Mouse (Mus musculus): ENCODE results near the gene Opcml. TPM values are rescaled to one million over a fixed set of nuclear protein-coding genes. Genes with fewer than 3 reads are reported as not detected.

Gene Opcml
- total and polyA plus RNA-seq, 3 experiments: 0.82 TPM; not detected in 2

DNA sequence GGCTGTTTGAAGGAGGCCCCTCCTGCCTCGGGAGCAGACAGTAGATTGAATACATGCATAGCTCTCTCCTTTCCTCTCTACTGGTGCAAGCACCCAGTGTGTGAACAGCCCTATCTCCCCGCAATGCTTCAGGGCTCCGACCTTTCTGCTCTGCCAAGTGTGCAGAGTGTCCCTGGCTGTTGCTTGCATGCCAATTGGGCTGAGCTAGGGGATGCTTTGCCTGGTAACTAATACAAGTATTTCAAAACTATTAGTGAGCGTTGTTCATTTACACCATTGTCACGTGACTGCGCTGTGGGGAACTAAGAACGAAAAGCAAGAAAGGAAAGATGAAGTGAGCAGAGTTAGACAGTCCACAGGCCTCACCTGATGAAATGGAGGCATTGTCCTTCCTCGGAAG, 1101.0 kb downstream of the Opcml start:
- no peaks in the 10 kb centered on the region for H3K4me1 ChIP-seq (ENCODE audit: insufficient read depth, low read depth, low read length)
- ATAC-seq (ENCODE audit: extremely low read depth, insufficient number of reproducible peaks, low FRiP score, poor library complexity, severe bottlenecking) (no peak), DNase-seq (ENCODE audit: low spot score) (no peak)
- no peaks in the 10 kb centered on the region for H3K36me3 ChIP-seq (replicated peaks)
- peaks cover 4% of the 10 kb centered on the region; the same call in 1 of the 2 replicates for H3K9me3 ChIP-seq (replicated peaks)
- no peak for TF ChIP-seq TAL1 (conservative IDR thresholded peaks at IDR 0.05; ENCODE audit: low read depth, low read length)
- TF ChIP-seq GATA2 (IDR thresholded peaks at IDR 0.05; ENCODE audit: borderline replicate concordance, low read depth, low read length): no peak
- TF ChIP-seq GATA1 (IDR thresholded peaks at IDR 0.05; ENCODE audit: borderline replicate concordance, low read length): no peak
- no peak for TF ChIP-seq POLR2AphosphoS5 (IDR thresholded peaks at IDR 0.05; ENCODE audit: insufficient replicate concordance, low read depth, low read length)
- TF ChIP-seq CTCF (IDR thresholded peaks at IDR 0.05; ENCODE audit: low read depth, low read length): no peak
- H3K27me3 ChIP-seq (ENCODE audit: insufficient read depth, low read length): no peaks in the 10 kb centered on the region
- H3K4me3 ChIP-seq (ENCODE audit: low read depth, low read length): no peak overlapping the region

DNA sequence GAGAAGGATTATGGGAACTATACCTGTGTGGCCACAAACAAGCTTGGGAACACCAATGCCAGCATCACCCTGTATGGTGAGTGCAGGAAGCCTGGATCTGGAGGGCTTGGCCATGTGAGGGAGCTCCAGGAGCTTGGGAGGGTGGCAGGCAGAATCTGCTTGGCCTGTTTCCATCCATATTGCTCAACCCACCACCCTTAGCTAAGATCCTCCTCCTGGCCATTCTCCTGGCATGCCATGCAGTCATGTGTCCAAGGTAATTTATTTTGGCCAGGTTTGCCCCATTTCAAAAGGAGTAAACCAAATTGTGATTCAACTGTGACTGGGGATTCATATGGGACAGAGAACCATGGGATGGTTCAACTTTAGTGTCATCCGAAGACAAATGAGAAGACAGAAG, 1112.7 kb downstream of the Opcml start:
- Histone ChIP-seq H3K9me3 (replicated peaks) (peaks cover 3% of the 10 kb centered on the region), H3K27me3 (ENCODE audit: insufficient read depth, low read length) (no peaks in the 10 kb centered on the region), H3K4me3 (ENCODE audit: low read depth, low read length) (no peak overlapping the region), H3K4me1 (ENCODE audit: insufficient read depth, low read depth, low read length) (no peaks in the 10 kb centered on the region), H3K36me3 (replicated peaks) (no peaks in the 10 kb centered on the region)
- DNase-seq (ENCODE audit: low spot score) (no peak), ATAC-seq (ENCODE audit: extremely low read depth, insufficient number of reproducible peaks, low FRiP score, poor library complexity, severe bottlenecking) (no peak)
- no peak for TF ChIP-seq TAL1 (conservative IDR thresholded peaks at IDR 0.05; ENCODE audit: low read depth, low read length)
- TF ChIP-seq CTCF (IDR thresholded peaks at IDR 0.05; ENCODE audit: low read depth, low read length): no peak
- no peak for TF ChIP-seq POLR2AphosphoS5 (IDR thresholded peaks at IDR 0.05; ENCODE audit: insufficient replicate concordance, low read depth, low read length)
- TF ChIP-seq GATA1 (IDR thresholded peaks at IDR 0.05; ENCODE audit: borderline replicate concordance, low read length): no peak
- no peak for TF ChIP-seq GATA2 (IDR thresholded peaks at IDR 0.05; ENCODE audit: borderline replicate concordance, low read depth, low read length)

- Histone ChIP-seq H3K27me3 (ENCODE audit: insufficient read depth, low read length) (no peaks in the 10 kb centered on the region), H3K9me3 (replicated peaks) (peaks cover 3% of the 10 kb centered on the region; the same call in 1 of the 2 replicates), H3K4me1 (ENCODE audit: insufficient read depth, low read depth, low read length) (no peaks in the 10 kb centered on the region), H3K36me3 (replicated peaks) (no peaks in the 10 kb centered on the region), H3K4me3 (ENCODE audit: low read depth, low read length) (no peak overlapping the region)
- TF ChIP-seq GATA1 (IDR thresholded peaks at IDR 0.05; ENCODE audit: borderline replicate concordance, low read length): no peak
- no peak for TF ChIP-seq CTCF (IDR thresholded peaks at IDR 0.05; ENCODE audit: low read depth, low read length)
- TF ChIP-seq TAL1 (conservative IDR thresholded peaks at IDR 0.05; ENCODE audit: low read depth, low read length): no peak
- no peak for TF ChIP-seq GATA2 (IDR thresholded peaks at IDR 0.05; ENCODE audit: borderline replicate concordance, low read depth, low read length)
- ATAC-seq (ENCODE audit: extremely low read depth, insufficient number of reproducible peaks, low FRiP score, poor library complexity, severe bottlenecking) (no peak), DNase-seq (ENCODE audit: low spot score) (no peak)
Measured at GRCm38 (mm10) chr9:28909738-28910137, 1119.2 kb downstream of the Opcml start.

GRCm38 (mm10) chr9:28911571-28912185, 1121.1 kb downstream of the Opcml start:
- TF ChIP-seq GATA1 (IDR thresholded peaks at IDR 0.05; ENCODE audit: borderline replicate concordance, low read length) (no peak), GATA2 (IDR thresholded peaks at IDR 0.05; ENCODE audit: borderline replicate concordance, low read depth, low read length) (no peak), POLR2AphosphoS5 (IDR thresholded peaks at IDR 0.05; ENCODE audit: insufficient replicate concordance, low read depth, low read length) (no peak), CTCF (IDR thresholded peaks at IDR 0.05; ENCODE audit: low read depth, low read length) (no peak), TAL1 (conservative IDR thresholded peaks at IDR 0.05; ENCODE audit: low read depth, low read length) (no peak)
- Histone ChIP-seq H3K4me1 (ENCODE audit: insufficient read depth, low read depth, low read length) (no peaks in the 10 kb centered on the region), H3K36me3 (replicated peaks) (no peaks in the 10 kb centered on the region), H3K9me3 (replicated peaks) (peaks cover 3% of the 10 kb centered on the region; the same call in 1 of the 2 replicates), H3K27me3 (ENCODE audit: insufficient read depth, low read length) (no peaks in the 10 kb centered on the region), H3K4me3 (ENCODE audit: low read depth, low read length) (no peak overlapping the region)
- ATAC-seq (ENCODE audit: extremely low read depth, insufficient number of reproducible peaks, low FRiP score, poor library complexity, severe bottlenecking) (no peak), DNase-seq (ENCODE audit: low spot score) (no peak)

- H3K4me3 ChIP-seq (ENCODE audit: low read depth, low read length): no peak overlapping the region
- no peaks in the 10 kb centered on the region for H3K36me3 ChIP-seq (replicated peaks)
- no peak for DNase-seq (ENCODE audit: low spot score)
- TF ChIP-seq CTCF (IDR thresholded peaks at IDR 0.05; ENCODE audit: low read depth, low read length) (no peak), POLR2AphosphoS5 (IDR thresholded peaks at IDR 0.05; ENCODE audit: insufficient replicate concordance, low read depth, low read length) (no peak), GATA2 (IDR thresholded peaks at IDR 0.05; ENCODE audit: borderline replicate concordance, low read depth, low read length) (no peak), TAL1 (conservative IDR thresholded peaks at IDR 0.05; ENCODE audit: low read depth, low read length) (no peak), GATA1 (IDR thresholded peaks at IDR 0.05; ENCODE audit: borderline replicate concordance, low read length) (no peak)
- no peaks in the 10 kb centered on the region for H3K9me3 ChIP-seq (replicated peaks)
- no peaks in the 10 kb centered on the region for H3K27me3 ChIP-seq (ENCODE audit: insufficient read depth, low read length)
- no peak for ATAC-seq (ENCODE audit: extremely low read depth, insufficient number of reproducible peaks, low FRiP score, poor library complexity, severe bottlenecking)
- no peaks in the 10 kb centered on the region for H3K4me1 ChIP-seq (ENCODE audit: insufficient read depth, low read depth, low read length)
Measured at GRCm38 (mm10) chr9:28932069-28932468, 1141.5 kb downstream of the Opcml start.

DNA sequence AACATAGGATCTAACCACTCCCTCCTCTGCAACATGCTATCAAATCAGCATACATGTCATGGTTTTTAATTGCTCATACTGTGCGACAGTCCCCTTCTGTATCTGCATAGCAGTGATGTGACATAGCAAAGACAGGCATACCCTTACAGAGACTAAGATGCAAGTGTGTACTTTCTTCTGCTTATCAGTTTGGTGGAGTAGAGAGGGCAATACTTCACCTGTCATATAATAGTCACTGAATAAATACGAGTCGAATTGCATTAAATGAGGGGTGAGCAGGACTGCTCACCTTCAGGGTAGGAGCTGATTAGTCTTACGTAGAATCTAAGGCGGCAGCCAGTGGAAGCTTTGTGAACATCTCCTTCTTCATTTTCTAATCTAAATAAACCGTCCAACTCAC, 1146.6 kb downstream of the Opcml start:
- no peak for ATAC-seq (ENCODE audit: extremely low read depth, insufficient number of reproducible peaks, low FRiP score, poor library complexity, severe bottlenecking)
- H3K4me1 ChIP-seq (ENCODE audit: insufficient read depth, low read depth, low read length): no peaks in the 10 kb centered on the region
- H3K9me3 ChIP-seq (replicated peaks): 0 out of 2 replicates have a peak, but pooled peaks cover 2% of the 10 kb centered on the region
- no peaks in the 10 kb centered on the region for H3K36me3 ChIP-seq (replicated peaks)
- no peaks in the 10 kb centered on the region for H3K27me3 ChIP-seq (ENCODE audit: insufficient read depth, low read length)
- no peak for TF ChIP-seq TAL1 (conservative IDR thresholded peaks at IDR 0.05; ENCODE audit: low read depth, low read length)
- no peak for TF ChIP-seq POLR2AphosphoS5 (IDR thresholded peaks at IDR 0.05; ENCODE audit: insufficient replicate concordance, low read depth, low read length)
- TF ChIP-seq GATA1 (IDR thresholded peaks at IDR 0.05; ENCODE audit: borderline replicate concordance, low read length): no peak
- TF ChIP-seq GATA2 (IDR thresholded peaks at IDR 0.05; ENCODE audit: borderline replicate concordance, low read depth, low read length): no peak
- TF ChIP-seq CTCF (IDR thresholded peaks at IDR 0.05; ENCODE audit: low read depth, low read length): no peak
- H3K4me3 ChIP-seq (ENCODE audit: low read depth, low read length): no peak overlapping the region
- DNase-seq (ENCODE audit: low spot score): no peak

All from G1E (cell line).